Mouse (Mus musculus): Measurements from ENCODE around the gene Olfr147.
"Not testable (repeated sequence)": the region's sequence is repeated elsewhere in the genome, so short reads cannot be mapped to it uniquely, and the experiment has no call there.

Olfr147 gene

GRCm38 (mm10) chr9:38401398-38401797 lies at the start of gene Olfr147:
TSS of gene Olfr147 (plus strand) at chr9:38401698.
- DNase-seq, result no peak

- DNase-seq, result no peak
Measured at GRCm38 (mm10) chr9:38366596-38366995, 34.9 kb upstream of the Olfr147 start, which contains the start of gene Olfr250. TSS of gene Olfr250 (plus strand) at chr9:38366896.

- DNase-seq, result no peak
Measured at GRCm38 (mm10) chr9:38376786-38377185, 24.7 kb upstream of the Olfr147 start, which contains the start of gene Olfr251. TSS of gene Olfr251 (plus strand) at chr9:38377086.

- DNase-seq, result not testable (repeated sequence)
Measured at GRCm38 (mm10) chr9:38407502-38407901, 6.0 kb downstream of the Olfr147 start.

- DNase-seq, result not testable (repeated sequence)
Measured at GRCm38 (mm10) chr9:38413502-38413901, 12.0 kb downstream of the Olfr147 start.

- DNase-seq, result no peak
Measured at GRCm38 (mm10) chr9:38423801-38424200, 22.3 kb downstream of the Olfr147 start.

- no peak for DNase-seq
Measured at GRCm38 (mm10) chr9:38427026-38427425, 25.5 kb downstream of the Olfr147 start.

GRCm38 (mm10) chr9:38429155-38429554 lies 27.7 kb downstream of the Olfr147 start, which contains the start of gene Olfr901:
TSS of gene Olfr901 (plus strand) at chr9:38429455.
- DNase-seq, result no peak

- no peak for DNase-seq
Measured at GRCm38 (mm10) chr9:38447352-38447751, 45.9 kb downstream of the Olfr147 start, which contains the start of gene Olfr902. TSS of gene Olfr902 (plus strand) at chr9:38447652.

Measured in layer of hippocampus, adult 9-11 months (tissue).